Mouse (Mus musculus): ENCODE data around the gene Olfr105-ps.

Olfr105-ps gene

GRCm38 (mm10) chr17:37378733-37379132 is at the start of gene Olfr105-ps:
Olfr105-ps (plus strand) TSS chr17:37379033.
- DNase-seq (ENCODE audit: low read depth): no peak

- no peak for DNase-seq (ENCODE audit: low read depth)
Measured at GRCm38 (mm10) chr17:37339598-37339997, 39.2 kb upstream of the Olfr105-ps start, which contains the start of gene Olfr103. Olfr103 (minus strand) TSS chr17:37339698.

- no peak for DNase-seq (ENCODE audit: low read depth)
Measured at GRCm38 (mm10) chr17:37359282-37359681, 19.6 kb upstream of the Olfr105-ps start, which contains the start of gene Olfr104-ps. Olfr104-ps (plus strand) TSS chr17:37359582.

- DNase-seq (ENCODE audit: low read depth): no peak
Measured at GRCm38 (mm10) chr17:37390093-37390492, 11.3 kb downstream of the Olfr105-ps start, which contains the start of gene Olfr106-ps. Olfr106-ps (plus strand) TSS chr17:37390393.

- DNase-seq (ENCODE audit: low read depth): no peak
Measured at GRCm38 (mm10) chr17:37398926-37399325, 20.1 kb downstream of the Olfr105-ps start, which contains the start of gene Olfr107. Olfr107 (plus strand) TSS chr17:37399226.

- no peak for DNase-seq (ENCODE audit: low read depth)
Measured at GRCm38 (mm10) chr17:37413380-37413779, 34.5 kb downstream of the Olfr105-ps start.
